Mouse (Mus musculus): ENCODE measurements around the gene Saal1.
"Not testable (repeated sequence)": the region's sequence is repeated elsewhere in the genome, so short reads cannot be mapped to it uniquely, and the experiment has no call there.

The Saal1 gene

DNA sequence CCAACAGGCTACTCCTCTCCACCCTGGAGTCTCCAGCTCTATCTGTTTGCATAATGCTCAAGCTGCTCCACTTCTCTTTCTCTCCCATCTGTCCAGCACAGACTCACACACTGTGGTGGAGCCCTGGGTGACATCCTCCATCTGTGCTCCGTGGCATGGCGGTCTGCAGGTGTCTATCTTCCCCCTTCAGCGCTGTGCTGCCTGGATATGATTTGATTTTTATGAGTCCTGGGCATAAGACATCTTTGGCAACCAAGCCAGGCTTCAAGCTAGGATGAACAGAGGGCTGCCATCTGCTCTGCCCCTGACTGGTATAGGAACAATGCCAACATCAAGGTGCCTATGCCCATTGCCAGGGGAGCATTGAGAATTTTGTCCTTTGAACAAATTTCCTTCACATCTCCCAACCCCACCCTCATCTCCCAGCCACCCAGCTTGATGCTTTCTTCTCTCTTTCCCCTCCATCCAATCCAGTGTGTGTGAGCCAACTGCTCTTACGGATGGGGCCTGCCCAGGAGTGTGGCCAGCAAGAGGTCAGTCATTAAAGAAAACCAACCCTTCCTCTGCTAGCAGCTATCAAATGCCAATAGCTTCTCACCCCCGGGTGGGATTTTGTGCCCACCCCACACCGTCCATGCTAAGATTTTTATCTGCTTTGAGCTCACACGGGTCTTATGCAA lies 8.3 kb upstream of the Saal1 start:
- POLR2A ChIA-PET: interaction anchor here in 2 of 4 experiments (0.9 to 1.7 kb wide), 3 partner anchors 20 to 51 kb away, joined by 3 to 5 read pairs (median 4); no protein-coding TSS in a partner anchor
- CTCF ChIA-PET: interaction anchor here in 1 of 4 experiments (1.8 kb wide), 1 partner anchor 52 kb away, joined by 7 read pairs; no protein-coding TSS in a partner anchor

- ChIA-PET CTCF (interaction anchor here in 3 of 4 experiments (0.6 to 1.1 kb wide), 5 partner anchors 36 to 96 kb away, joined by 3 to 5 read pairs (median 4); partner anchors contain the start of gene Sergef (in 1 of the 3)), POLR2A (interaction anchor here in 3 of 4 experiments (0.6 to 1.5 kb wide), 5 partner anchors 28 to 121 kb away, joined by 3 to 13 read pairs (median 7); partner anchors contain the start of genes Gtf2h1 (in 1 of the 3) and Hps5 (in 1 of the 3))
Observed at GRCm38 (mm10) chr7:46716897-46717296, 6.4 kb upstream of the Saal1 start.

- POLR2A ChIA-PET: interaction anchor here in 3 of 4 experiments (0.7 to 1.5 kb wide), 7 partner anchors 9 to 106 kb away, joined by 3 to 8 read pairs (median 3); partner anchors contain the start of genes Gtf2h1 (in 1 of the 3) and Hps5 (in 1 of the 3)
- CTCF ChIA-PET: interaction anchor here (0.6 to 3.5 kb wide), 6 partner anchors 10 to 69 kb away, joined by 3 to 28 read pairs (median 4); no protein-coding TSS in a partner anchor
Observed at GRCm38 (mm10) chr7:46715600-46715999, 5.1 kb upstream of the Saal1 start, which contains the start of gene Saa3. Gene Saa3 (minus strand): TSS chr7:46715700.

- ChIA-PET POLR2A (interaction anchor here in 2 of 4 experiments (0.5 to 1.3 kb wide), 6 partner anchors 107 to 1219 kb away, joined by 3 to 5 read pairs (median 3); no protein-coding TSS in a partner anchor), CTCF (interaction anchor here in 3 of 4 experiments (0.6 to 3.5 kb wide), 9 partner anchors 10 to 1203 kb away, joined by 3 to 28 read pairs (median 3); no protein-coding TSS in a partner anchor)
Observed at GRCm38 (mm10) chr7:46714518-46714917, 4.0 kb upstream of the Saal1 start.

GRCm38 (mm10) chr7:46712250-46712649 lies 1.8 kb upstream of the Saal1 start:
- CTCF ChIA-PET: interaction anchor here in 3 of 4 experiments (0.9 to 2.1 kb wide), 8 partner anchors 10 to 112 kb away, joined by 3 to 23 read pairs (median 5); no protein-coding TSS in a partner anchor
- POLR2A ChIA-PET: interaction anchor here in 3 of 4 experiments (0.6 to 1.8 kb wide), 13 partner anchors 9 to 858 kb away, joined by 3 to 5 read pairs (median 3); partner anchors contain the start of gene Ush1c (in 1 of the 3)

- ChIA-PET POLR2A (interaction anchor here in 3 of 4 experiments (0.6 to 3.1 kb wide), 3 partner anchors 10 to 146 kb away, joined by 3 to 12 read pairs (median 5); partner anchors contain the start of gene Saal1 (in 1 of the 3)), CTCF (interaction anchor here in 2 of 4 experiments (1.2 to 2.8 kb wide), 2 partner anchors 12 to 70 kb away, joined by 3 to 7 read pairs; no protein-coding TSS in a partner anchor)
Observed at GRCm38 (mm10) chr7:46700521-46701025, 9.9 kb downstream of the Saal1 start.

DNA sequence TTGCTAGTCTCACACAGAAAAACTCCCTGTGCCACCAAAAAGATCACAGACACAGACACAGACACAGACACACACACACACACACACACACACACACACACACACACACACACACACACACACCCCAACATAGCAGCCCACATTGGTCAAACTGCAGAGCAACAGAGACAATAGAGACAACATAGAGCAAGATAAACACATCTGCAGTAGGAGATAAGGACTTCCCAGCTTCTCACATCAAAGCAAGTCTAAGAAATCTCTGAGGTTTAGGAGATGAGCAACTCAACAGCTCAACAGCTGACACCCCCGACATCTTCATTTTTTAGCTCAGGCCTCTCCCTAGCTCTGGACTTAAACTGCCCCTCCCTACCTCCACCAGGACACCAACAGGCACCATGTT lies 13.7 kb downstream of the Saal1 start:
- CTCF ChIA-PET: interaction anchor here in 3 of 4 experiments (0.6 to 1.9 kb wide), 4 partner anchors 14 to 274 kb away, joined by 3 to 5 read pairs (median 4); partner anchors contain the start of gene Saal1 (in 1 of the 3)
- POLR2A ChIA-PET: interaction anchor here (0.7 to 1.0 kb wide), 7 partner anchors 8 to 805 kb away, joined by 3 to 8 read pairs (median 3); partner anchors contain the start of gene Saal1 (in 1 of the 4)

GRCm38 (mm10) chr7:46686827-46687226 lies 23.7 kb downstream of the Saal1 start:
- CTCF ChIA-PET: no interaction called here

DNA sequence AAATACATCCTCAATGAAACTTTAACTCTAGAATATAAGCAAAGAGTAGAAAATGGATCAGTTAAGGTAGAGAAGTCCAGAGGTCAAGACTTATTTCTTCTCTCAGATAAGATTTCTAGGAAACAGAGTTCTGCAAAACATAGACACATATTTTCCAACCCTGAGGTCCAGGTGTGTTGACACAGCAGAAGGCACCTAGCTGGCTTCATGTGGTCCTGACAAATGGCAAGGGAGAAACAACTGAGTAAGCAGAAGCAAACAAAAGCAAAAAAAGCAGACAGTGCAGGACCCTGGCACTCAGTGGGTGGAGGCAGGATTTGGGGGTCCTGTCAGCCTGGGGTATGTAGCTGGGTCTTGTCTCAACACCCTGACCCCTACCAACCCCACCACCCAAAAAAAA lies 29.7 kb downstream of the Saal1 start:
- ChIA-PET CTCF (interaction anchor here in 3 of 4 experiments (0.6 to 0.7 kb wide), 3 partner anchors 36 to 1796 kb away, joined by 3 to 5 read pairs (median 3); no protein-coding TSS in a partner anchor), POLR2A (no interaction called here)

More at GRCm38 (mm10) chr7:46686827-46687226, 23.7 kb downstream of the Saal1 start:
- POLR2A ChIA-PET: interaction anchor here in 1 of 4 experiments (0.6 kb wide), 1 partner anchor 83 kb away, joined by 3 read pairs; no protein-coding TSS in a partner anchor

DNA sequence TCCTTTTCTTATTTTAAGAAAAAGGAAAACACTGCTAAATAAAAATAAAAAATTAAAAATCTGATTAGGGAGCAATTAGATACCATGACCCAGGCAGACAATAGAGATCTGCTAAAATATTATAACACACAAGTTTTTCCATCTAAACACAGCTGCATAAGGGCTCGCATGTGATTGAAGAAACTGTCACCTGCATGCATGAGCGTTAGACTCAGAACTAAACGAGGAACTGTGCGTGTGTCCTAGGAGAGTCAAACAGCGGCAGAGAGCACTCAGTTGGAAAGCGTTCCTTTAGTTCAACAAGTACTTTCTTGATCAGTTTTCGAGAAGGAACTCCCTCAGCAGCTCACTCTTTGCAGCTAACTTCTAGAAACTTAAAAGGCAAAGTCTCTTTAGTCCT lies 31.4 kb downstream of the Saal1 start:
- CTCF ChIA-PET: interaction anchor here in 1 of 4 experiments (1.0 kb wide), 1 partner anchor 14 kb away, joined by 3 read pairs; no protein-coding TSS in a partner anchor
- POLR2A ChIA-PET: not testable (repeated sequence)

GRCm38 (mm10) chr7:46678417-46678816 lies 32.1 kb downstream of the Saal1 start:
- ChIA-PET POLR2A (no interaction called here), CTCF (interaction anchor here in 1 of 4 experiments (1.0 kb wide), 1 partner anchor 13 kb away, joined by 3 read pairs; no protein-coding TSS in a partner anchor)

DNA sequence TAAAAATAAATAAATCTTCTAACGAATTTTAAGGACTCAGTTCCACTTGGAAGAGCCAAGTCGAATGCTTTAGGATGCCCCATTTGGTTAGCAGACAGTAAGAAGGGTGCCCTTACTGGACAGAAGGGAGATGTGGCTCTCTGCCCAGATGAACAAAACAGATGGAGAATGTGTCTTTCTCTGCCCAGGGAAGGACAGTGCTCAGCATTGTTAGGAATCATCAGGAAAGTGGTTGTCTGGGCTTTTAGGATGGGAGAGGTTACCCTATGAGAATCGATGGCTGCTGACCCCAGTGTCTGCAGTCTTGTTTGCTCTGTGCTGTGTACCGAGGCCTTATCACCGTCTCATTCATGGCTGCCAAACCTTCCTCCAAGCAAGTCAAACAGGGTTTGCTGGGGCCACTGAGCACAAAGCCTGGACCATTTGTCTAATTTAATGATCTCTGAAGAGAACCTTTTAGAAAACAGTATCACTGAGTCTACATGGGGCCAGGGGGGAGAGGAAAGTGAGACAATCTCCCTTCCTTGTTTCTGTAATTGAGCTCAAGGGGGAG lies 33.6 kb downstream of the Saal1 start:
- CTCF ChIA-PET: no interaction called here
- POLR2A ChIA-PET: interaction anchor here in 1 of 4 experiments (0.9 kb wide), 1 partner anchor 61 kb away, joined by 3 read pairs; no protein-coding TSS in a partner anchor

DNA sequence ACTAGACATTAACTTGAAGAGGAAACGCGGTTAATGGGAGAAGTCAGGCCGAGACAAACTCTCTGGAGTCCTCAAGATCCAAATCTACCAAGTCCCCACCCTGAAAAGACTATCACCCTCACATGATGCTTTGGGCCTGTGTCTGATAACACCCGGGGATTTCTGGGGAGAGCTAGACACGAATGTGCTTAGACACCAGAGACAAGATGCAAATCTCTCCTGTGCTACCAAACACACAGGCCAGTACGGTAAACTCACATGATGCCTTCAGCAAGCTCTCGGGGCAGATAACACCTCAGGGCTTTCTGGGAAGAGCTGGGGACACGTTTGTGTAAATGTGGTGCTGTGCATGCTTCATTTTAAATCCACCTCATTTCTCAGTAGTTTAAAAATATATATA lies 34.6 kb downstream of the Saal1 start:
- CTCF ChIA-PET: interaction anchor here in 2 of 4 experiments (1.0 to 1.3 kb wide), 2 partner anchors 35 kb away, joined by 3 to 6 read pairs; partner anchors contain the start of gene Saal1 (in 2 of the 2)
- POLR2A ChIA-PET: no interaction called here

DNA sequence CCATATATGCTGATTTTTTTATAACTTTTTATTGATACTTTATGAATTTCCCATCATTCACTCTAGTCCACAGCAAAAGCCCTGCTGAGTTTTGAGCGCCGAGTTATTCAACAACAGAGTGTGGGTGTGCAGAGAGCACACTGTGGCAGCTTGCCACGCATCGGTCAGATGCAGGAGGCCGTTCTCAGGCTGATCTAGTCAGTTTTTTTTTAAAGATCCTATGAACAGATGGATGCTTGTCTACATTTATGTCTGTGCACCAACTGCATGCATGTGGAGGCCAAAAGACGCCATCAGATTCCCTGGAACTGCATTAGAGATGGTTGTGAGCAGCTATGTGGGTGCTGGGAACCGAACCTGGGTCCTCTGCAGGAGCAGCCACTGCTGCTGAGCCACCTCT lies 35.4 kb downstream of the Saal1 start:
- CTCF ChIA-PET: interaction anchor here in 1 of 4 experiments (1.3 kb wide), 1 partner anchor 36 kb away, joined by 3 read pairs; the partner anchor contains the start of gene Saal1
- POLR2A ChIA-PET: interaction anchor here in 1 of 4 experiments (0.7 kb wide), 1 partner anchor 13 kb away, joined by 3 read pairs; no protein-coding TSS in a partner anchor

DNA sequence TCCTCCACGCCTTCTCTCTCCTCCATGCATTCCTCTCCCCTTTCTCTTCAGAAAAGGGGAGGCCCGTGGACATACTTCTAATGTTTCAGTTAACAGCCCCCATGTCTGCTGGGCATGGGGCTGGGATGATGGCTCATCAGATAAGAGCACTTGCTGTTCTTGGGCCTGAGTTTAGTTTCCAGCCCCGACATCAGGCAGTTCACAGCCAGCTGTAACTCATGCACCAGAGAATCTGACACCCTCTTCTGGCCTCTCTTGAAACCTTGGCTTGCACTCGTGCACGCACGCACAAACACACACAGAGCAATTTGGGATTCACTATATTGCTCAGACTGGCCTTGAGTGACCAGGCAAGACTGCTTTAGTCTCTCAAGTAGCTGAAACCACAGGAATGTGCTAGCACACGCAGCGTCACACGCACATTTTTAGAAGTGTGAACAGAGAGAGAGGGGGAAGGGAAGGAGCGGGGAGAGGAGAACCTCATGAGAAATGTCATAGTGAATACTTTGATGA lies 38.3 kb downstream of the Saal1 start, which contains the start of gene Tph1:
Gene Tph1, minus strand, starts transcription at position 378 of the 513 bp plus-strand sequence.
- POLR2A ChIA-PET: interaction anchor here in 2 of 4 experiments (0.5 to 0.7 kb wide), 4 partner anchors 98 to 924 kb away, joined by 3 read pairs; partner anchors contain the start of gene Nomo1 (in 1 of the 2)
- CTCF ChIA-PET: interaction anchor here in 1 of 4 experiments (0.8 kb wide), 1 partner anchor 11 kb away, joined by 3 read pairs; no protein-coding TSS in a partner anchor

GRCm38 (mm10) chr7:46667256-46667655 lies 43.2 kb downstream of the Saal1 start:
- POLR2A ChIA-PET: interaction anchor here in 2 of 4 experiments (0.8 to 1.5 kb wide), 3 partner anchors 27 to 66 kb away, joined by 3 to 5 read pairs (median 3); partner anchors contain the start of gene Sergef (in 2 of the 2)
- CTCF ChIA-PET: interaction anchor here in 1 of 4 experiments (0.5 to 0.6 kb wide), 2 partner anchors 49 to 158 kb away, joined by 3 to 4 read pairs; no protein-coding TSS in a partner anchor

DNA sequence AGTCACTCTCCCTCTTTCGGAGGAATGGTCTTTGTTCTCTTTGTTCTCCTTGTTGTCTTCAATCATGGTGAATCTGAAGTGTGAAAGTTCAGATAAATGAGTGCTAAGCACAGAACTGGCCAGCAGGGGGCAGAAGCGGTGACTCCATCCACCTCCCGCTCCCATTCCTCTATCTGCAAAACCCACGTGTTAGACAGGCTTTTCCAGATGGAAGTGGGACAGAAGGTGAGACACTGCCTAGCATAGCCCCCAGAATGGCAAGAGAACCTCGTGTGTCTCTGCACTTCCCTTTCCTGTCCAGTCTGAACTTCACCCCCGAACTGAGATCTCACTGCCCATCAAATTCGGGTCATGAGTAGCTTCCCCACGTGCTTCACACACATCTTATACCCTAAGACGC lies 45.2 kb downstream of the Saal1 start:
- CTCF ChIA-PET: interaction anchor here (0.6 to 1.6 kb wide), 10 partner anchors 14 to 485 kb away, joined by 3 to 6 read pairs (median 3); partner anchors contain the start of genes Abcc8 (in 1 of the 4), Kcnc1 (in 1 of the 4) and Saal1 (in 1 of the 4)
- POLR2A ChIA-PET: interaction anchor here in 1 of 4 experiments (0.6 kb wide), 1 partner anchor 105 kb away, joined by 4 read pairs; no protein-coding TSS in a partner anchor

Data from embryonic stem cell, embryonic (primary cell).